Mouse (Mus musculus) stomach, embryonic 14.5 days (tissue): Measurements from ENCODE around the gene Gm30083. TPM values are rescaled to one million over a fixed set of nuclear protein-coding genes. Genes with fewer than 3 reads are reported as not detected.

Experiments used
- ATAC-seq: fragments of 200-750 bp; cut with Nextera tagmentation; 2 replicates; pipeline ENCODE4 v1.8.0; 2017; ENCODE audit warnings: low read depth, moderate TSS enrichment; ENCODE audit not compliant: insufficient number of reproducible peaks, insufficient read depth, low FRiP score
- H3K27ac ChIP-seq: fragments of 300-500 bp; sonication (generic); 2 replicates; pipeline ENCODE4 v1.5.1; 2014; ENCODE audit warnings: mild to moderate bottlenecking, low read length, moderate library complexity, mixed read lengths
- H3K27me3 ChIP-seq: fragments of 300-500 bp; sonication (generic); 2 replicates; pipeline ENCODE4 v1.6.1; 2014; ENCODE audit warnings: low read length, control low read depth, mixed read lengths; ENCODE audit not compliant: control insufficient read depth, insufficient read depth
- H3K36me3 ChIP-seq: fragments of 300-500 bp; sonication (generic); 2 replicates; pipeline ENCODE4 v1.6.1; 2014; ENCODE audit warnings: mild to moderate bottlenecking, control low read depth, low read length, moderate library complexity, mixed read lengths; ENCODE audit not compliant: control insufficient read depth, insufficient read depth
- H3K4me1 ChIP-seq: fragments of 300-500 bp; sonication (generic); 2 replicates; pipeline ENCODE4 v1.6.1; 2014; ENCODE audit warnings: low read length, control low read depth, mixed read lengths; ENCODE audit not compliant: control insufficient read depth, insufficient read depth
- H3K4me2 ChIP-seq: fragments of 300-500 bp; sonication (generic); replicated peaks from 2 replicates; pipeline ENCODE4 v1.6.1; 2014; ENCODE audit warnings: low read depth, low read length, control low read depth
- H3K4me3 ChIP-seq: fragments of 300-500 bp; sonication (generic); 2 replicates; pipeline ENCODE4 v1.5.1; 2014; ENCODE audit warnings: low read depth, low read length, control low read depth
- H3K9ac ChIP-seq: fragments of 300-500 bp; sonication (generic); replicated peaks from 2 replicates; pipeline ENCODE4 v1.6.1; 2014; ENCODE audit warnings: low read depth, mild to moderate bottlenecking, control low read depth, low read length, moderate library complexity, mixed read lengths
- H3K9me3 ChIP-seq: fragments of 300-500 bp; sonication (generic); 2 replicates; pipeline ENCODE4 v1.6.1; 2016; ENCODE audit warnings: low read depth, low read length, control low read depth; ENCODE audit not compliant: control insufficient read depth
- WGBS: fragments of 180-500 bp; shearing (Covaris S2); extraction: QIAGEN DNeasy Blood & Tissue Kit; methylation state at CpG from one replicate; pipeline ENCODE4 v1.1.7; 2014; 5-methylcytosine and 5-hydroxymethylcytosine counted together
- polyA plus RNA-seq: library from polyadenylated mRNA; unstranded; fragments of >200 nt; fragmentation: Nextera tagmentation; extraction: Ambion mirVana; gene quantifications from 2 replicates; pipeline ENCODE4 v1.2.1, GENCODE M21; 2014

Gene Gm30083
- polyA plus RNA-seq, 1 experiment from 2014 or later: not detected

DNA sequence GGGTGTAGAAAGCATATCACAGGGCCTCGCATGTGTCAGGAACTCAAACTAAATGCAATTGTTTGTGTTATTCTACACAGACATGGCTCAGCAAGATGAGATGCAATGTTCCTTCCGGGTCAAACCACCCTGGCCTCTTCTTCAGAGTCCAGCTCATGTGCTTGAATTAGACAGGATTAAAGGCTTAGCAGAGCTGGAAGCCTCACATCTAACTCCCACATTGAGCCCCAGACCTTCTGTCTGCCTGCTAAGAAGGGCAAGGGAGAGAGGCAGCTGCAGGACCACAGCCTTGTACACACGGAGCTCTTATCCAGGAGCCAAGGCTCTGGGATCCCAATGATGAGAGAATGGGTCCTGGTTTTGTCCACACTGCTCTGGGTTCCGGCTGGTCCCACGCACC, 61.2 kb downstream of the Gm30083 start, which contains the start of gene Rbp3:
Gene Rbp3 (plus strand): TSS at position 243 of the 400 bp plus-strand sequence.
- Histone ChIP-seq H3K9me3 (no peaks in the 10 kb centered on the region), H3K4me1 (no peaks in the 10 kb centered on the region), H3K4me2 (no peak within 1 kb of the TSS)

GRCm38 (mm10) chr14:33952233-33952981, 62.6 kb downstream of the Gm30083 start:
- 43% methylated on average over 6 of the region's 6 CpGs for WGBS
- no peaks in the 10 kb centered on the region for H3K4me1 ChIP-seq
- H3K9ac ChIP-seq: no peak overlapping the region
- no peaks in the 10 kb centered on the region for H3K36me3 ChIP-seq
- H3K9me3 ChIP-seq: no peaks in the 10 kb centered on the region
- H3K27me3 ChIP-seq: no peaks in the 10 kb centered on the region
- H3K4me2 ChIP-seq: no peak overlapping the region
- no peak overlapping the region for H3K27ac ChIP-seq
- no peak for ATAC-seq
- H3K4me3 ChIP-seq: no peak overlapping the region

More for the DNA sequence above, 61.2 kb downstream of the Gm30083 start, which contains the start of gene Rbp3:
- no peak for ATAC-seq
- no peaks in the 10 kb centered on the region for H3K36me3 ChIP-seq
- no peak within 1 kb of the TSS for H3K27ac ChIP-seq
- H3K4me3 ChIP-seq: no peak within 1 kb of the TSS
- no peak within 1 kb of the TSS for H3K9ac ChIP-seq
- H3K27me3 ChIP-seq: no peaks in the 10 kb centered on the region
- 84% methylated on average over 5 of the region's 5 CpGs for WGBS

GRCm38 (mm10) chr14:33946125-33946524, 68.9 kb downstream of the Gm30083 start:
- Histone ChIP-seq H3K27ac (no peak overlapping the region), H3K36me3 (no peaks in the 10 kb centered on the region), H3K4me1 (no peaks in the 10 kb centered on the region), H3K9me3 (no peaks in the 10 kb centered on the region), H3K9ac (no peak overlapping the region), H3K4me2 (no peak overlapping the region), H3K4me3 (no peak overlapping the region), H3K27me3 (no peaks in the 10 kb centered on the region)
- no peak for ATAC-seq
- 71% methylated on average over 6 of the region's 6 CpGs for WGBS

GRCm38 (mm10) chr14:33942222-33942621, 72.8 kb downstream of the Gm30083 start:
- no peak overlapping the region for H3K27ac ChIP-seq
- H3K9ac ChIP-seq: no peak overlapping the region
- no peaks in the 10 kb centered on the region for H3K36me3 ChIP-seq
- no peak for ATAC-seq
- no peak overlapping the region for H3K4me2 ChIP-seq
- H3K4me1 ChIP-seq: no peaks in the 10 kb centered on the region
- 74% methylated on average over 5 of the region's 5 CpGs for WGBS
- no peaks in the 10 kb centered on the region for H3K27me3 ChIP-seq
- H3K4me3 ChIP-seq: no peak overlapping the region
- no peaks in the 10 kb centered on the region for H3K9me3 ChIP-seq

DNA sequence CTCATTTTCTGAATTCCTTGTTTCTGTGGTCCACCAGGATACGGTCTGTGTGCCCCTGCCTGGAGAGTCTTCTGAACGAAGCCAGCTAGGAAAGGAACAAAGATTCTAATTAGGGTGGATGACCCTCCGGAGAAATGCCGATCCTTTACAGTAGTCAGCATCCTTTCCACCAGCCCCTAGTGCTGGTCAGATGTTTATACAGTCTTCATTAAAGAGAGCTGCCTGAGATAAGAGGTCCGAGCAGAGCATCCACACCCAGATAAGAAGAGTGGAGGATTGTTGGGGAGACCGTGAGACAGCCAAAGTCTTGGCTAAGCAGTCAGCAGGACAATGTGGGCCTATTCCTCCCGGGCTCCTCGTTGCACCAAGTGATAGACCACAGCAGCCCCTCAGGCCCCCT, 74.2 kb downstream of the Gm30083 start, which contains the start of gene Gdf2:
Gene Gdf2 (plus strand): TSS at position 301 of the 400 bp plus-strand sequence.
- no peak within 1 kb of the TSS for H3K4me3 ChIP-seq
- no peak within 1 kb of the TSS for H3K9ac ChIP-seq
- H3K4me2 ChIP-seq: no peak within 1 kb of the TSS
- no peak within 1 kb of the TSS for H3K27ac ChIP-seq
- no peaks in the 10 kb centered on the region for H3K36me3 ChIP-seq
- H3K9me3 ChIP-seq: no peaks in the 10 kb centered on the region
- no peak for ATAC-seq
- H3K27me3 ChIP-seq: no peaks in the 10 kb centered on the region
- H3K4me1 ChIP-seq: no peaks in the 10 kb centered on the region
- 40% methylated on average over 8 of the region's 8 CpGs for WGBS

GRCm38 (mm10) chr14:33939117-33939516, 75.9 kb downstream of the Gm30083 start:
- Histone ChIP-seq H3K27me3 (no peaks in the 10 kb centered on the region), H3K9me3 (no peaks in the 10 kb centered on the region), H3K36me3 (no peaks in the 10 kb centered on the region), H3K27ac (no peak overlapping the region), H3K4me1 (no peaks in the 10 kb centered on the region), H3K4me3 (no peak overlapping the region), H3K4me2 (no peak overlapping the region), H3K9ac (no peak overlapping the region)
- 28% methylated on average over 9 of the region's 9 CpGs for WGBS
- ATAC-seq: no peak

Other genes with a start within 250 kb of the Gm30083 start
- 5.8 and 6.7 TPM in 2 replicates for gene Gdf10, start 91.6 kb downstream of the Gm30083 start, polyA plus RNA-seq
- not detected in 2 replicates for gene Gdf2, start 74.1 kb downstream of the Gm30083 start, polyA plus RNA-seq
- gene Rbp3, start 61.2 kb downstream of the Gm30083 start, polyA plus RNA-seq: not detected in 2 replicates
- 0.31 and 0.45 TPM in 2 replicates for gene Zfp488, start 36.4 kb downstream of the Gm30083 start, polyA plus RNA-seq
- gene Gm5460, start 1.6 kb upstream of the Gm30083 start, polyA plus RNA-seq: not detected in 2 replicates
- gene Antxrl, start 37.5 kb upstream of the Gm30083 start, polyA plus RNA-seq: not detected in 2 replicates
- gene Anxa8, start 70.8 kb upstream of the Gm30083 start, polyA plus RNA-seq: 50.6 and 54.0 TPM in 2 replicates
- gene A630023A22Rik, start 87.6 kb upstream of the Gm30083 start, polyA plus RNA-seq: 0.69 TPM in 1 of 2 replicates, not detected in the other
- 0.13 and 0.19 TPM in 2 replicates for gene Npy4r, start 137.3 kb upstream of the Gm30083 start, polyA plus RNA-seq
- 0.29 and 0.32 TPM in 2 replicates for gene Gprin2, start 186.5 kb upstream of the Gm30083 start, polyA plus RNA-seq
- gene Syt15, start 204.4 kb upstream of the Gm30083 start, polyA plus RNA-seq: 0.58 and 0.81 TPM in 2 replicates